Mouse (Mus musculus) lung, adult 10 weeks (tissue): ENCODE measurements around the gene Rasef. TPM values are rescaled to one million over a fixed set of nuclear protein-coding genes. Genes with fewer than 3 reads are reported as not detected.

Source experiments
- polyA plus RNA-seq: library from polyadenylated mRNA; stranded (reverse); fragments of 350-450 nt; fragmentation: Illumina TruSeq; extraction: RNeasy Lipid Tissue Mini Kit (QIAGEN cat#74804); gene quantifications from one replicate; pipeline ENCODE4 v1.2.3, GENCODE M21; 2014; ENCODE audit warnings: low read depth, low replicate concordance; ENCODE audit not compliant: insufficient read depth

Rasef gene
- polyA plus RNA-seq, result 5.6 TPM

DNA sequence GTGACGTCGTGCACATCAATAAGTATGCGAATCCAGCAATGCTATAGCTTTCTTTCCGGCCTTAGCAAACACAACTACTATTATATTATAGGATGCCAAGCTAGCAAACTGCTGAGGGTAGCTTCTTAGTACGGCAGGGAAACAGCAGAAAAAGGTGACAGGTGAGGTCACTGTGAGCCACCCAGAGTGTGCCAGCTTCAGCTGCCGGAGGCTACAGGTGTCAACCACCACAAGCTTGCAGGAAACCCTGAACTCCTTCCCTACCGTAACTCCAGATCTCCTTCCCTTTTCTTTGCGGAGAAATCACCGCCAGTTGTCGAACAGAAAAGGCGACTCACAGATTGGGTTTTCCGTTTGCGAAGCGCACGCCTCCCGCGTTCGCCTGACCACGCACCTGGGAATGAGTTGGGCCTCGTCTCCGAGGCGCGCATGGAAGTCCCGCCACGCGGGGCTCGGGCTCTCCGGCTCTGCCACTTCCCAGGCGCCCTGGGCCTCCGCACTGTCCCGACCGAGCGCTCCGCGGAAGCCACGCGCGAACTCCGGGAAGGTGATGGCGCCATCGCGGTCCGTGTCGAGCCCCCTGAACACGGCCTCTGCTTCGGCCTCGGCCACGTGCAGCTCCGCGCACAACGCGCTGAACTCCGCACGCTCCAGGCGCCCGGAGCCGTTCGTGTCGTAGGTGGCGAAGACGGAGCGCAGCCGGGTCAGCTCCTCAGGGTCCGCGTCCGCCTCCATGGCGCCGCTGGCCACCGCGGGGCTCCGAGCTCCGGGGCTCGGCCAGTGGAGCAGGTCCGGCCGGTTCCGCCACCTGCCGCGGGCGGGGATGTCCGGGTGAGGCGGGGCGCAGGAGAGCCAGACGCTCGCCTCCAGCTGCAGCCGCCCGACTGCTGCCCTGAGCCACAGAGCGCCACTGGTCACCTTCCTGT is at the start of gene Rasef:
Gene Rasef, minus strand, starts transcription at position 735 of the 926 bp plus-strand sequence.

DNA sequence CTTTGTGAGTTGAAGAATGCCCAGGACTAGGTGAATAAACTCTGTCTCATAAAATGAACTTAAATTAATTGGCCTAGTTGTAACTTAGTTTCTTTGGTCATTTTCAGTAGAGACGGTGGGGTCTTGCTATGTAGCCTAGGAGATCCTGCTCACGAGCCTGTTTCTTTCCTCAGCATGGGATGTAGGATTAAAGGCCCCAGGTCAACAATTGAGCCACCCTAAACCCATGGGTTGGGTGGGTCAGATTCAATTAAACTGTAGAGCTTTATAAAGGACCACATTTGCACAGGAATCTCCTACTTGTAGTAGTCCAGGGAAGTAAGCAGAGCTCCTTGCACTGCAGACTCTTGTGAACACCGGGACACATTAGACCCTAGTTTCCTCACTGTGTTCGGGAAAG is 107.6 kb downstream of the Rasef start, which contains the start of gene Gm428:
Gene Gm428, plus strand, starts transcription at position 301 of the 400 bp plus-strand sequence.

DNA sequence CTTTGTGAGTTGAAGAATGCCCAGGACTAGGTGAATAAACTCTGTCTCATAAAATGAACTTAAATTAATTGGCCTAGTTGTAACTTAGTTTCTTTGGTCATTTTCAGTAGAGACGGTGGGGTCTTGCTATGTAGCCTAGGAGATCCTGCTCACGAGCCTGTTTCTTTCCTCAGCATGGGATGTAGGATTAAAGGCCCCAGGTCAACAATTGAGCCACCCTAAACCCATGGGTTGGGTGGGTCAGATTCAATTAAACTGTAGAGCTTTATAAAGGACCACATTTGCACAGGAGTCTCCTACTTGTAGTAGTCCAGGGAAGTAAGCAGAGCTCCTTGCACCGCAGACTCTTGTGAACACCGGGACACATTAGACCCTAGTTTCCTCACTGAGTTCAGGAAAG is 122.7 kb downstream of the Rasef start, which contains the start of gene Gm11239:
Gene Gm11239, plus strand, starts transcription at position 301 of the 400 bp plus-strand sequence.

Other genes starting within 250 kb of the Rasef start
- gene Gm11238, start 183.1 kb downstream of the Rasef start, polyA plus RNA-seq, result not detected
- gene Gm11237, start 168.0 kb downstream of the Rasef start, polyA plus RNA-seq, result not detected
- gene Gm11236, start 152.9 kb downstream of the Rasef start, polyA plus RNA-seq, result not detected
- not detected for gene Gm11239, start 122.6 kb downstream of the Rasef start, polyA plus RNA-seq
- gene Gm428, start 107.5 kb downstream of the Rasef start, polyA plus RNA-seq, result not detected
- gene Gm11758, start 85.3 kb upstream of the Rasef start, polyA plus RNA-seq, result not detected
- gene Gm11757, start 100.1 kb upstream of the Rasef start, polyA plus RNA-seq, result not detected
- gene Gm13871, start 115.0 kb upstream of the Rasef start, polyA plus RNA-seq, result not detected
- not detected for gene Gm11756, start 129.8 kb upstream of the Rasef start, polyA plus RNA-seq
- 0.46 TPM for gene 2310002L09Rik, start 159.9 kb upstream of the Rasef start, polyA plus RNA-seq
- gene Frmd3, start 222.4 kb upstream of the Rasef start, polyA plus RNA-seq, result not detected